Mouse (Mus musculus) thymus, adult 2 months (tissue): ENCODE data around the gene Pold1.

Experiments used
- CTCF ChIP-seq: fragments of 200-500 bp; IDR thresholded peaks from 2 replicates; pipeline ENCODE4 v1.5.1; 2012; ENCODE audit warnings: mild to moderate bottlenecking, control low read depth, low read length, moderate library complexity, borderline replicate concordance; ENCODE audit not compliant: control insufficient read depth, poor library complexity, insufficient read depth; ENCODE audit errors: extremely low read depth
- POLR2A ChIP-seq: fragments of 200-500 bp; IDR thresholded peaks from 2 replicates; pipeline ENCODE4 v1.6.1; 2012; ENCODE audit warnings: mild to moderate bottlenecking, low read length, control low read depth, moderate library complexity; ENCODE audit not compliant: control insufficient read depth, poor library complexity, insufficient read depth; ENCODE audit errors: extremely low read depth

DNA sequence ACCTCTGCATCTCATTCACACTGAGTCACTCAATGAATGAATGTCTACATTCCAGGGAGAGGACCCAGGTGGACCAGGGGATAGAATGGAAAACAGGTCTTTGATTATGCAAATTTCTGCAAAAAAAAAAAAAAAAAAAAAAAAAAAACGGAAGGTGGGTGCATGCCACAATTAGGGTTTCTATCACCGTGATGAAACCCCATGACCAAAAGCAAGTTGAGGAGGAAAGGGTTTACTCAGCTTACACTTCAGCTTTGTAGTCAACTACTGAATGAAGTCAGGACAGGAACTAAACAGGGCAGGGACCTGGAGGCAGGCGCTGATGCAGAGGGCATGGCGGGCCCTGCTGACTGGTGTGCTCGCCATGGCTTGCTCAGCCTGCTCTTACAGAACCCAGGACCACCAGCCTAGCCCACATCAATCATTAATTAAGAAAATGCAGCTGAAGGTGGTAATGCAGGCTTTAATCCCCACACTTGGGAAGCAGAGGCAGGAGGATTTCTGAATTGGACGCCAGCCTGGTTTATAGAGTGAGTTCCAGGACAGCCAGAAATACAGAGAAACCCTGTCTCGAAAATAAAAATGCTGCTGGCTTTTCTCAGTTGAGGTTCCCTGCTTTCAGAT is 63.0 kb downstream of the Pold1 start:
- TF ChIP-seq POLR2A (no peak), CTCF (no peak)
